Mouse (Mus musculus) embryonic fibroblast, embryonic 13.5 days (primary cell): ENCODE results near the gene Tmem108.

Experiments used
- CTCF ChIP-seq: IDR thresholded peaks from 2 replicates; pipeline ENCODE4 v1.5.1; 2011; ENCODE audit warnings: mild to moderate bottlenecking, control low read depth, low read length, moderate library complexity, borderline replicate concordance; ENCODE audit not compliant: insufficient read depth
- POLR2A ChIP-seq: IDR thresholded peaks from 2 replicates; pipeline ENCODE4 v1.6.1; 2011; ENCODE audit warnings: low read depth, mild to moderate bottlenecking, control low read depth, low read length, moderate library complexity

GRCm38 (mm10) chr9:103606056-103606455 is 155.6 kb downstream of the Tmem108 start:
- TF ChIP-seq POLR2A, result no peak
- TF ChIP-seq CTCF, result no peak
